Comparison of ENCODE assay signal across 25 mouse cellular contexts in the genomic region with DNA sequence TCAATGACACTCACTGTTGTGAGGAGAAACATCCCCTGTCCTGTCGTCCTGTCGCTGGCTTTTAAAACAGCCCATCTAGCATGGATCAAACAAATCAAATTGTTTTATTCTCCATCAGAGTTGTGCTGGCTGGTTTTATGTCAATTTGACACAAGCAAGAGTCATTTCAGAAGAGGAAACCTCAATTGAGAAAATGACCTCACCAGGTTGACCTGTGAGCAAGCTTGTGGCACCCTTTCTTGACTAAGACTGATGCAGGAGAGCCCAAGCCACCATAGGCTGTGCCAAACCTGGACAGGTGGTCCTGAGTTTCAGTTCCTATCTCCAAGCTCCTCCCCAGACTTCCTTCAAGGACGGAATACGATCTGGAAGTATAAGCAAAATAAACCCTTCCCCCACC.
"Had no signal": no experiment of that assay in that cellular context is flagged by ENCODE, and none has a peak within 500 bp of the region (broad histone marks: within the 10 kb centered on the region; RNA-seq: fewer than 3 reads in every experiment).

No protein-coding gene starts in this region.

- H3K9me3 ChIP-seq: hindbrain, embryonic 10.5 days; hindbrain, embryonic 12.5 days; intestine, embryonic 15.5 days; limb, embryonic 13.5 days; limb, embryonic 15.5 days; liver, embryonic 13.5 days had no signal

- H3K27me3 ChIP-seq: hindbrain, embryonic 12.5 days; intestine, embryonic 15.5 days; limb, embryonic 15.5 days; liver, embryonic 13.5 days had no signal

- DNase-seq: gastrocnemius, adult 2 months; gastrocnemius, postnatal 10 days; gastrocnemius, postnatal 25 days; heart, adult 2 months; heart, postnatal 10 days; heart, postnatal 4 days; kidney, adult 18-20 months; kidney, adult 9 months; kidney, postnatal 10 days; kidney, postnatal 25 days; kidney, postnatal 4 days; liver, embryonic 13.5 days had no signal

- H3K27ac ChIP-seq: gastrocnemius, adult 2 months; heart, adult 2 months; hindbrain, embryonic 10.5 days; hindbrain, embryonic 12.5 days; hindbrain, embryonic 14.5 days; intestine, embryonic 15.5 days; layer of hippocampus, adult 2 months; left cerebral cortex, adult 2 months; limb, embryonic 13.5 days; limb, embryonic 15.5 days; liver, embryonic 13.5 days had no signal

- H3K4me1 ChIP-seq: hindbrain, embryonic 10.5 days; hindbrain, embryonic 12.5 days; intestine, embryonic 15.5 days; limb, embryonic 13.5 days; limb, embryonic 15.5 days; liver, embryonic 13.5 days had no signal

- H3K36me3 ChIP-seq: hindbrain, embryonic 10.5 days; hindbrain, embryonic 12.5 days; intestine, embryonic 15.5 days; limb, embryonic 13.5 days; limb, embryonic 15.5 days; liver, embryonic 13.5 days had no signal

- H3K4me2 ChIP-seq: heart, embryonic 11.5 days; hindbrain, embryonic 12.5 days; hindbrain, embryonic 14.5 days; intestine, embryonic 15.5 days; limb, embryonic 13.5 days; limb, embryonic 15.5 days; liver, embryonic 11.5 days; liver, embryonic 13.5 days had no signal

- H3K4me3 ChIP-seq: gastrocnemius, adult 2 months; heart, adult 2 months; hindbrain, embryonic 10.5 days; hindbrain, embryonic 12.5 days; intestine, embryonic 15.5 days; layer of hippocampus, adult 2 months; left cerebral cortex, adult 2 months; limb, embryonic 13.5 days; limb, embryonic 15.5 days; liver, embryonic 13.5 days had no signal

- ATAC-seq: hindbrain, embryonic 16.5 days; inflammation-experienced regulatory T-cells, adult 6 months; intestine, embryonic 15.5 days; intestine, postnatal 0 days had no signal

- H3K9ac ChIP-seq: hindbrain, embryonic 12.5 days; hindbrain, embryonic 14.5 days; intestine, embryonic 15.5 days; limb, embryonic 13.5 days; limb, embryonic 15.5 days; liver, embryonic 13.5 days had no signal
